Mouse (Mus musculus): ENCODE measurements around the gene Rars2. TPM values are rescaled to one million over a fixed set of nuclear protein-coding genes. Genes with fewer than 3 reads are reported as not detected.

The Rars2 gene
- polyA plus RNA-seq, 1 experiment from 2014 or later = 67.5 TPM

- Histone ChIP-seq H3K9me3 (ENCODE audit: control insufficient read depth, low read depth, low read length) (no peaks in the 10 kb centered on the region), H3K9ac (replicated peaks; ENCODE audit: low read depth, low read length) (no peak overlapping the region), H3K27ac (ENCODE audit: low read length) (no peak overlapping the region), H3K27me3 (ENCODE audit: control insufficient read depth, insufficient read depth, low read length) (no peaks in the 10 kb centered on the region), H3K4me3 (ENCODE audit: low read depth, low read length) (no peak overlapping the region), H3K4me1 (ENCODE audit: control insufficient read depth, insufficient read depth, low read length) (no peaks in the 10 kb centered on the region), H3K36me3 (ENCODE audit: control insufficient read depth, insufficient read depth, low read length) (peaks cover 40% of the 10 kb centered on the region), H3K4me2 (replicated peaks; ENCODE audit: low read depth, low read length) (no peak overlapping the region)
- WGBS = 72% methylated on average over 7 of the region's 7 CpGs
- no peak for ATAC-seq (ENCODE audit: insufficient number of reproducible peaks, insufficient read depth, low FRiP score, low read depth)
Observed at GRCm38 (mm10) chr4:34584871-34585607, 29.7 kb upstream of the Rars2 start.

- Histone ChIP-seq H3K4me2 (replicated peaks; ENCODE audit: low read depth, low read length) (no peak overlapping the region), H3K4me1 (ENCODE audit: control insufficient read depth, insufficient read depth, low read length) (no peaks in the 10 kb centered on the region), H3K27ac (ENCODE audit: low read length) (no peak overlapping the region), H3K36me3 (ENCODE audit: control insufficient read depth, insufficient read depth, low read length) (peaks cover 51% of the 10 kb centered on the region), H3K9me3 (ENCODE audit: control insufficient read depth, low read depth, low read length) (no peaks in the 10 kb centered on the region), H3K9ac (replicated peaks; ENCODE audit: low read depth, low read length) (no peak overlapping the region), H3K27me3 (ENCODE audit: control insufficient read depth, insufficient read depth, low read length) (no peaks in the 10 kb centered on the region), H3K4me3 (ENCODE audit: low read depth, low read length) (no peak overlapping the region)
- WGBS = 98% methylated on average over 6 of the region's 6 CpGs
- ATAC-seq (ENCODE audit: insufficient number of reproducible peaks, insufficient read depth, low FRiP score, low read depth) = no peak
Observed at GRCm38 (mm10) chr4:34603123-34603522, 11.6 kb upstream of the Rars2 start.

GRCm38 (mm10) chr4:34606658-34607057, 8.1 kb upstream of the Rars2 start:
- no peaks in the 10 kb centered on the region for H3K27me3 ChIP-seq (ENCODE audit: control insufficient read depth, insufficient read depth, low read length)
- no peaks in the 10 kb centered on the region for H3K9me3 ChIP-seq (ENCODE audit: control insufficient read depth, low read depth, low read length)
- H3K4me3 ChIP-seq (ENCODE audit: low read depth, low read length) = no peak overlapping the region
- no peak overlapping the region for H3K27ac ChIP-seq (ENCODE audit: low read length)
- H3K36me3 ChIP-seq (ENCODE audit: control insufficient read depth, insufficient read depth, low read length) = peaks cover 49% of the 10 kb centered on the region
- no peak overlapping the region for H3K9ac ChIP-seq (replicated peaks; ENCODE audit: low read depth, low read length)
- no peak overlapping the region for H3K4me2 ChIP-seq (replicated peaks; ENCODE audit: low read depth, low read length)
- 95% methylated on average over 10 of the region's 10 CpGs for WGBS
- ATAC-seq (ENCODE audit: insufficient number of reproducible peaks, insufficient read depth, low FRiP score, low read depth) = no peak
- H3K4me1 ChIP-seq (ENCODE audit: control insufficient read depth, insufficient read depth, low read length) = no peaks in the 10 kb centered on the region

DNA sequence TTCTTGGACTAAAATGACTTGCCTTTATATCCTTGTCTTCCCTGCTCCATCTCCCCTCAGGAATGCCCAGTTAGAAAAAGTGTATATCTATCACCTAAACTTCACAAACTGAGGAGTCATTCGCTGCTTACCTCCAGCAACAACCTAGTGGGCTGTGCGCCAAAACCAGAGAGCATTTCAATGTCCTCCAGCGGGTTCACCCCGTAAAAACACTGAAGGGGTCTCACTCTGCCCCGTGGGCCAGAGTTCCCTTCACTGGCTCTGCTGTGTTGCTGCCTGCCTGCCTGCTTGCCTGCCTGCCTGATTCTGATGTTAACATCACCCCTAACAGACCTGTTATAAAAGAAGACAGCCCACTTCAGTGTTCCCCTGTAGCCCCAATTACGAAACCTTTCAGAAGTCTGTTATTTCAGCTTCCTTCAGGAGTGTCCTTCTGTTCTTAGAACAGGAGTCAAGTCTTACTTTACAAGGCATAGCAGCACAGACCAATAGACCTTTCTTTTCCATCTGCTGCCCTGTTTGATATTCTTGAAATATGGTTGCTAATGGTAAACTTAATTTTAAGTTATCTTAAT, 1.1 kb upstream of the Rars2 start:
- WGBS = 63% methylated on average over 6 of the region's 6 CpGs
- H3K4me1 ChIP-seq (ENCODE audit: control insufficient read depth, insufficient read depth, low read length) = peaks cover 16% of the 10 kb centered on the region
- peak overlapping the region; percentile 62 for H3K9ac ChIP-seq (replicated peaks; ENCODE audit: low read depth, low read length)
- H3K4me3 ChIP-seq (ENCODE audit: low read depth, low read length) = peak overlapping the region; percentile 71
- ATAC-seq (ENCODE audit: insufficient number of reproducible peaks, insufficient read depth, low FRiP score, low read depth) = no peak
- H3K36me3 ChIP-seq (ENCODE audit: control insufficient read depth, insufficient read depth, low read length) = peaks cover 13% of the 10 kb centered on the region; the same call in 1 of the 2 replicates
- H3K27ac ChIP-seq (ENCODE audit: low read length) = no peak overlapping the region
- no peaks in the 10 kb centered on the region for H3K9me3 ChIP-seq (ENCODE audit: control insufficient read depth, low read depth, low read length)
- H3K4me2 ChIP-seq (replicated peaks; ENCODE audit: low read depth, low read length) = peak overlapping the region; percentile 63
- no peaks in the 10 kb centered on the region for H3K27me3 ChIP-seq (ENCODE audit: control insufficient read depth, insufficient read depth, low read length)

GRCm38 (mm10) chr4:34615303-34615702, 546 bp downstream of the Rars2 start:
- WGBS = under 1% methylated on average over 13 of the region's 13 CpGs
- Histone ChIP-seq H3K4me1 (ENCODE audit: control insufficient read depth, insufficient read depth, low read length) (peaks cover 16% of the 10 kb centered on the region), H3K27me3 (ENCODE audit: control insufficient read depth, insufficient read depth, low read length) (no peaks in the 10 kb centered on the region), H3K9ac (replicated peaks; ENCODE audit: low read depth, low read length) (peak overlapping the region; percentile 62), H3K4me3 (ENCODE audit: low read depth, low read length) (peak overlapping the region; percentile 71), H3K9me3 (ENCODE audit: control insufficient read depth, low read depth, low read length) (no peaks in the 10 kb centered on the region), H3K4me2 (replicated peaks; ENCODE audit: low read depth, low read length) (peak overlapping the region; percentile 63), H3K27ac (ENCODE audit: low read length) (peak overlapping the region; percentile 66; the same call in 1 of the 2 replicates), H3K36me3 (ENCODE audit: control insufficient read depth, insufficient read depth, low read length) (no peaks in the 10 kb centered on the region)
- no peak for ATAC-seq (ENCODE audit: insufficient number of reproducible peaks, insufficient read depth, low FRiP score, low read depth)

DNA sequence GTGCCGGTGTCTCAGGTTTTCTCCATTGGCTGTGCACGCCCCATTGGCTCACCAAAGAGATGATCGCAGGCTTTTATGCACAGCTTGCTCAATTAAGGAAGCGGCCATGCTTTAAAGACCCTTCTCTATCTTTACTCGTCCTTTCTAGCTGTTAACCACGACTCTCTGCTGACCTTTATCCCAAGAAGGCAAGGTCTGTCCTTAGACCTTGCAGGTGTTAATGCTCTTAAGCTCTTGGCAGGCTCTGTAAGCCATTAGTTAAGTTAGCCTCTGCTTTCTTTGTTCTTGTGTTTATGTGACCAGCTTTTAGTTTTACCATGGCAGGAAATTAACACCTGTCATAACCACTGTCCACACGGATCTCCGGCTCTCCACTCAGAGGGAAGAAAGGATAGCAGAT, 1.4 kb downstream of the Rars2 start:
- WGBS = 64% methylated on average over 8 of the region's 8 CpGs
- Histone ChIP-seq H3K27me3 (ENCODE audit: control insufficient read depth, insufficient read depth, low read length) (no peaks in the 10 kb centered on the region), H3K27ac (ENCODE audit: low read length) (no peak overlapping the region), H3K9me3 (ENCODE audit: control insufficient read depth, low read depth, low read length) (no peaks in the 10 kb centered on the region), H3K9ac (replicated peaks; ENCODE audit: low read depth, low read length) (no peak overlapping the region; the same call in 1 of the 2 replicates), H3K36me3 (ENCODE audit: control insufficient read depth, insufficient read depth, low read length) (no peaks in the 10 kb centered on the region; the same call in 1 of the 2 replicates), H3K4me3 (ENCODE audit: low read depth, low read length) (no peak overlapping the region), H3K4me2 (replicated peaks; ENCODE audit: low read depth, low read length) (peak overlapping the region; percentile 63), H3K4me1 (ENCODE audit: control insufficient read depth, insufficient read depth, low read length) (peaks cover 16% of the 10 kb centered on the region)
- ATAC-seq (ENCODE audit: insufficient number of reproducible peaks, insufficient read depth, low FRiP score, low read depth) = no peak

DNA sequence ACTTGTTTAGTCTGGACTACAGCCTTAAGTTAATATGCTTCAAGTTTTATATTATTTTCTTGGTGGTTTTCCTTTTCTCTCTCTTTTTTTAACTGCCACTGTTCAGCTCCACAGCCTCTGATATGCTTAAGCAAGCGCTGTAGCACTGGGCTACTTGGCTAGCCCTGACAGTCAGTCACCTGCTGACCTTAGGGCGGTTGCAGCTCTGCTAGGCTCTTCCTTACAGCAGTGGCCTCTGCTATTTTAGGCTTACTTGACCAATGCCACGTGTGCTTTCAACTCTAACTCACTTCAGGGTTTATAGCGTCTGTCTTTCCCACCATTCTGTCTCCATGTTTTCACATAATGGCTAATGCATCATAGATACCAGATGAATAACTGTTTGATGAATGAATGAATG, 10.8 kb downstream of the Rars2 start:
- Histone ChIP-seq H3K36me3 (ENCODE audit: control insufficient read depth, insufficient read depth, low read length) (peaks cover 32% of the 10 kb centered on the region), H3K4me1 (ENCODE audit: control insufficient read depth, insufficient read depth, low read length) (no peaks in the 10 kb centered on the region), H3K4me2 (replicated peaks; ENCODE audit: low read depth, low read length) (no peak overlapping the region), H3K4me3 (ENCODE audit: low read depth, low read length) (no peak overlapping the region), H3K27ac (ENCODE audit: low read length) (no peak overlapping the region), H3K9me3 (ENCODE audit: control insufficient read depth, low read depth, low read length) (no peaks in the 10 kb centered on the region), H3K27me3 (ENCODE audit: control insufficient read depth, insufficient read depth, low read length) (no peaks in the 10 kb centered on the region), H3K9ac (replicated peaks; ENCODE audit: low read depth, low read length) (no peak overlapping the region)
- ATAC-seq (ENCODE audit: insufficient number of reproducible peaks, insufficient read depth, low FRiP score, low read depth) = no peak
- 83% methylated on average over 4 of the region's 4 CpGs for whole genome bisulfite sequencing

DNA sequence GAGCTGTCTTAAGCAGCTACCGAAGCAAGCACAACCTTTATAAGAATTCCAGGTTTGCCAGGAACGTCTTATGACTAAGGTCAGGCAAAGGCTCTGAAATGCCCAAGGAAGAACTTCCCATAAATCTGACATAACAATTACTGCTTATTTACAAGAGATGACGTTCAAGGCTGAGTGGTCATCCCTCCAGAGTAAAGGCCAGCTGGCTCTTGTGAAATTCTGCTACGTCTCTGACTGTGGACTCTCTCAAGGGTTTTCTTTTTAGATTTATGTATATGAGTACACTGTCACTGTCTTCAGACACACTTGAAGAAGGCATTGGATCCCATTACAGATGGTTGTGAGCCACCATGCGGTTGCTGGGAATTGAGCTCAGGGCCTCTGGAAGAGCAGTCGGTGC, 11.6 kb downstream of the Rars2 start:
- Histone ChIP-seq H3K9ac (replicated peaks; ENCODE audit: low read depth, low read length) (no peak overlapping the region), H3K27ac (ENCODE audit: low read length) (no peak overlapping the region), H3K9me3 (ENCODE audit: control insufficient read depth, low read depth, low read length) (no peaks in the 10 kb centered on the region), H3K4me1 (ENCODE audit: control insufficient read depth, insufficient read depth, low read length) (no peaks in the 10 kb centered on the region), H3K4me2 (replicated peaks; ENCODE audit: low read depth, low read length) (no peak overlapping the region), H3K27me3 (ENCODE audit: control insufficient read depth, insufficient read depth, low read length) (no peaks in the 10 kb centered on the region), H3K36me3 (ENCODE audit: control insufficient read depth, insufficient read depth, low read length) (peaks cover 40% of the 10 kb centered on the region), H3K4me3 (ENCODE audit: low read depth, low read length) (no peak overlapping the region)
- 88% methylated on average over 6 of the region's 6 CpGs for WGBS
- no peak for ATAC-seq (ENCODE audit: insufficient number of reproducible peaks, insufficient read depth, low FRiP score, low read depth)

Measured in stomach, embryonic 14.5 days (tissue).